Comparison of ENCODE assay signal across 18 mouse cellular contexts in the genomic region with DNA sequence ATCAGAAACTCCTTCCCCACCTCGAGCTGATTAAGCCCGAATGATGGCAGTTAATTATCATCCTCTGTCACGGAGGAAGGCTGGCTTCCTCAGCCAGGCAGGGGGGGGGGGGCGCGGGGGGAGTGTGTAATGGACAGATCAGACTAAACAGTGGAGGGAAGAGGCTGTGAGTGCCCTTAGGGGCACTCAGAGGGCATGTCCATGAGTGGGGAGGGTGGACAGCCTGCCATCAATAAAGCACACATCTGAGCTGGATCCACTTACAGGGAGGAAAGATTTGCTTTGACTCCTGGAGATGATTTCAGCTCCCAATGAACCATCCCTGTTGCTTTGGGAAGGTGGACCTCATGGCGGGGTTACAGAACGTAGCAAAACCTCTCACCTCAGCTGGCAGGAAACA.
"Had no signal": no experiment of that assay in that cellular context is flagged by ENCODE, and none has a peak within 500 bp of the region (broad histone marks: within the 10 kb centered on the region; RNA-seq: fewer than 3 reads in every experiment).

No protein-coding gene starts in this region.

- H3K4me3 ChIP-seq: midbrain, embryonic 10.5 days; midbrain, embryonic 12.5 days; myocyte; neural tube, embryonic 13.5 days; neural tube, embryonic 15.5 days had no signal

- ATAC-seq: midbrain, embryonic 16.5 days had no signal

- H3K36me3 ChIP-seq: midbrain, embryonic 10.5 days; midbrain, embryonic 12.5 days; neural tube, embryonic 13.5 days; neural tube, embryonic 15.5 days had no signal

- H3K27me3 ChIP-seq: midbrain, embryonic 12.5 days; neural tube, embryonic 13.5 days had no signal

- DNase-seq: lung, adult 18-20 months; lung, embryonic 14.5 days; lung, postnatal 10 days; lung, postnatal 4 days; midbrain, embryonic 14.5 days; right cerebral cortex, adult 18-20 months; right cerebral cortex, postnatal 25 days; right cerebral cortex, postnatal 4 days; spleen, adult 18-20 months; thymus, adult 18-20 months; thymus, postnatal 14 days; thymus, postnatal 36 days had no signal

- H3K9ac ChIP-seq: lung, embryonic 14.5 days; midbrain, embryonic 12.5 days; neural tube, embryonic 13.5 days; neural tube, embryonic 15.5 days had no signal

- H3K9me3 ChIP-seq: midbrain, embryonic 10.5 days; midbrain, embryonic 12.5 days; neural tube, embryonic 13.5 days; neural tube, embryonic 15.5 days had no signal

- H3K4me2 ChIP-seq: lung, embryonic 14.5 days; midbrain, embryonic 12.5 days; neural tube, embryonic 13.5 days; neural tube, embryonic 15.5 days had no signal

- H3K4me1 ChIP-seq: midbrain, embryonic 10.5 days; neural tube, embryonic 13.5 days had no signal

- H3K27ac ChIP-seq: midbrain, embryonic 10.5 days; midbrain, embryonic 12.5 days; neural tube, embryonic 13.5 days; neural tube, embryonic 15.5 days had no signal
